Mouse (Mus musculus): ENCODE results near the gene Dkk3. TPM values are rescaled to one million over a fixed set of nuclear protein-coding genes. Genes with fewer than 3 reads are reported as not detected.
"Not testable (repeated sequence)": the region's sequence is repeated elsewhere in the genome, so short reads cannot be mapped to it uniquely, and the experiment has no call there.

Dkk3 gene
- total RNA-seq, 1 experiment from 2014 or later, result 12.6 TPM

DNA sequence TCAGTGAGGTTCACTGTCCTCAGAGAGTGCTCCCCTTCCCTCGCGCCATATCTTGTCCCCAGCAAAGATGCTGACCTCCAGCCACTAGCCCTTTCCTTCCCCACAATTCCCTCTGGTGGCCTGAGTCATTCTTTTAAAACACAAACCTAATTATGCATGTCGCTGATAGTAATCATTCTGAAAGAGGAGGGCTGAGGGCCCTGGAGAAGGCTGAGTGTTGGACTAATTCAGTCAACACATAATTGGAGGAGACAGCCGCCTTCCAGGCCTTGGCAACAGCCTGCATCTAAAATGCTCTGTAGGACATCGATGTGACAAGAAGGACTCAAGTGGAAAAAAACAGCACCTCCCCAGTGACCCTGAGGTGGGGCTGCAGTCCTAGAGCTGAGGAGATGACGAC lies 29.0 kb downstream of the Dkk3 start:
- DNase-seq, result no peak

DNA sequence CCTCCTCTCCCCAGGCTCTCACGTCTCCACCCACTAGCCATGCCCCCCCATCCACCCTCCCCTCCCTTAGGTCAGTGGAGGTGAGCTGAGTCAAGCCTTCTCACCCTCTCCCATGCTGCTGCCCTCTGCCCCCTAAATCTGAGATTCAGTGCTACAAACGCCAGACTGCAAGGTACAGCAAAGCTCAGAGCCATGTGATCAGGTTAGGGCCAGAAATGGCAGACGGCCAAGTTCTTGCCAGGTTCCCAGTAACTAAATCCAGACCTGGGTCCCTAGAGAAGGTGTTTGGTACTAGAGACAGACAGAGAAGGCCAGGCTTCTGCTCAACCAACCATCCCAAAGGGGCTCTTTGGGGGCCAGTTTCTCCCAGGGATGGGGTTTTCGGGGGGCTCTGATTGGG lies 30.0 kb downstream of the Dkk3 start:
- DNase-seq, result peak; percentile 54

DNA sequence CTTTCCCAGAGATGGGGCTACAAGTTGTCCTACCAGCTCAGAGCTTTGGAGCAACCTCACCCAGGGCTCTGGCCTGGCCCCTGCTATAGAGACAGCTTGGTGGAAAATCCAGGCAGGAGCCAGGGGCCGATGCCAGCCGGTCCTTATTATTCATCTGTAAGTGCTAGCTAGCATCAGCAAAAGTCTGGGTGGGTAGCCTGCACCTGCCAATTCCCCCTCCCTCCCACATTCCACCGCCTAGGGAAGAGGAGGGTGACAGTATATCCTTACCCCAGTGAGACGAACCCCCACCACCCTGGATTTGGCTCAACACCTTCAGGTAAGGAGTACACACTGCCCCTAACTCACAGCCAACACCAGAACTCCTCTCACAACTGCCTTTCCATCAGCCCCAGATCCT lies 30.9 kb downstream of the Dkk3 start:
- no peak for DNase-seq

DNA sequence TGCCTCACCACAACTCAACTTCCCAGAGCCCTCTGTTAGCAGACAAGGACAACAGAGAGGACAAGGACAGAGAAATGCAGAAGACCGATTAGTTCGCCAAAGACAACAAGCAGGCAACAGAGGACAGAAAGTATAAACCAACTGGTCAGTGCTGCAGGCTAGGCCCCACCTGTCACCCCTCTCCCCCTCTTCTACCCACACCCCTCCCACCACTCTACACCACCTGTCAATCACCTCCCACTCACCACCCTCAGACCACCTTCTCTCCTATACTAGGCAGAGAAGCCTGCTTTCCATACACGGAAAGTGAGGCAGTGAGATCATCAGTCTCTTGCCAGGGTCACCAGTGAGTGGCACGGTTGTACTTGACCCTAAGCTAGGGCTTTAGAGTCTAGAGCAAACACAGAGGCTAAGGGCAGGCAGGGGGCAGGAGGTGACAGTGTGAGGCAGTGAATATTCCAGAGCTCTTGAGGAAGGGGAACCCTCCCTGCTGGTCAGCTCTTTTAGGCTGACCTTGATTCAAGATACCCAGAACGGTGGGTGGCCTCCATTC lies 31.7 kb downstream of the Dkk3 start:
- DNase-seq, result no peak

DNA sequence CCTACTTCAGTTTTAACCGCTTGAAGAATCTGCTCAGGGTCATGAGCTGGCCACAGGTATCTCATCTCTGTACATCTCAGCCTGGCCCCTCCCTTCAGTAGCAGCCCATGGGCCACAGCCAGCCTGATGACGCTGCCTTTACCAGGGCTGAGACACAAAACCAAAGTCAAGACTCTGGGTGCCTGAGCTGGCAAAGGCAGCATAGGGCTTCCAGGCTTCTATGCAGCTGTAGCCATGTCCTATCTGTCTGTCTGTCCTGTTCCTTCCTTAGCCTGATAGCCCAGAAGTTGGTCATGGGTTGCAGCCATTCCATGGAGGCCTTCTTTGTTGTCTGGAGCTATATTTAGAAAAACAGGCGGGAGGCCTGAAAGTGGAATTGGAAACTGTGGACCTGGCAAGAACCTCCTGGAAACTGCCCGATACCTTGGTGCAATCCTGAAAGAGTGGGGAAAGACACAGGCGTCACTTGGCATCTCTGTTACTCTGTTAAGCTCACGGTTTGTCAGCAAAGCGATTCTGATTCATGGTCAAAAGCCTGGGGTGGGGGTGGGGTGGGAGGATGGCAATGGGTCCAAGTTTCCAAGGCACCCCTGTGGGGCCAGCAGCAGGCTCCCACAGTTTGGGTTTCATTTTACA lies 33.1 kb downstream of the Dkk3 start:
- DNase-seq, result no peak

DNA sequence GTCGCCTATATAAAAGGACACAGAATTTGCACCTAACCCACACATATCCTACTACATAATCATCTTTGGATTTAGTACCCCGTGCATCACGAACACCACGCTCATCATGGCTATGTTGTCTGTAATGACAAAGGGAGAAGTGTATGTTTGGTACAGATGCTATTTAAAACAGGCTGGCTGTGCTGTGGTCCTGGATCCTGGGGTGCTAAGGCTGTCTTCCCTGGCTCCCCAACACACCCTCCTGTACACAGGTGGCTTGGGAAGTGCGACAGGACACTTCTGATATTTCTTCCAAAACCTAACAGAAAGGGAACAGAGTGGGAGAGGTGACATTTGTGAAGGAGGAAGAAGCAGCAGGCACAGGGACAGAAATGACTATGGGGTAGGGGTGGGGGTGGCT lies 35.2 kb downstream of the Dkk3 start:
- DNase-seq, result no peak

DNA sequence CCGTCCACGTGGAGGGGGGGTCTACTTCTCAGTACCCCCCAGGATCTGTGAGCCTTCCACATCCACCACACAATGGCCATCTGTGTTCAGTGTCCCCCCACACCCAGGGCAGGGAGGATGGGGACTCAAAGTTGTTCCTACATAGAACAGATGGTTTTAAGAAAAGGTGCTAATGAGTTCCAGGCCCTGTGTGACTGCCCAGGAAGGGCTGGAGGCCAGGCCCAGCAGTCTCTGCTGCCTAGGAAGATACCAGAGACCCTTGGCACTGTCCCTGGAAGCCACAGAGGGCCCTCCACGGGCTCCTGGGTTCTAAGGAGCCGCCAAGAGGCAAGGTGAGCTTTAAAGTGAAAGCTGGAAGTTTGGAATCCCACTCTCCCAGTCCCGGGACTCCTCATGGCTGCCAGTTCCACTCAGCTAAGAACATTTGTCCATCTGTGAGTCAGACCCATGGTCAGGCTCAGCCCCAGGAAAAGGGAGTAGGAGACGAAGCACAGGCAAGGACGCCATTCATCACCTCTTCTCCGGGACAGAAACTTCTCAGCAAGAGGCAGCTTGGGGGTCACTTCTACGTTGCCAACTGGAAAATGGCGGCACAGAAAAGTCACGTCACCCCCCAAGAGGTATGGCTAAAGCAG lies 36.9 kb downstream of the Dkk3 start:
- no peak for DNase-seq

DNA sequence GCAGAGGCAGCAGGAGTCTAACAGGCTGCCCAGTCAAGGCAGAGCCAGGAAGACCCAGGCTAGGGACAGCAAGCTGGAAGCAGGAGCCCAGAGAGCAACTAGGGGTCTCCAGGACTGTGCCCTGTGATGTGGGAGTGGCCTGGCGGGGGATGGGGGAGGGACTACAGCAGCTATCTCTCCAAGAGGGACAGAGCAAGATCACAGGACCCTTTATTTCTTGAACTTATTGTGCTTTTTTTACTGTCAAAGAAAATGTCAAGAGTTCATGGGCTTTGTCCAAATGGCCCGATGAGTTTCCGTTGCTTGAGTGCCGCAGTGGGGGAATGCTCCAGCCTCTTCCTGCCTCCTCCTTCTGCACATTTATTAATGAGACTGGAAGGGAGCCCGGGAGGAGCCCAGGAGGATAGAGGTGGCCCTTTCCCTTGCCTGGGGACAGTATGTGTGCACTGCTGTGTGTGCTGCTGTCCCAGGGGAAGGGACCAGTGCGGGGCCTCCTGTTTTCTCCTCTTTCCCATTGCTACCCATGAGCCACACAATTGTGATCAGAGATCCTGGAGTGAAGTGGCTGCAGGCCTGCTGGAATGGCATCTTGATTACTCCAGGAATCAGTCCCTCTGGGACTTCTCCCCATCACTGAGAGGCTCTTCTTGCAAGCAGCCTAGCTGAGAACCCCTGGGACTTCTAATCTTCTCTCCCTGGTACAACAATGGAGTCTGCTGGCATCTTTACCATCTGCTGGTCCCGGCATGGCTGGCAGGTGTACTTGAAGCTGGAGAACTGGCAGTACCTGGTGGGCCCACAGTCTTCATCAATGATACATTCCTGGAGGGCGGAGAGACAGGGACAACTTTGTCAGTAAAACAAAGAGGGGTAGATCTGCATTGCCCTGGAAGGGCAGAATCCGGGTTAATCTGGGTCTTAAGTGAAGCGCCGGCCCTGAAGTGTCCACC lies 37.7 kb downstream of the Dkk3 start:
- DNase-seq, result no peak

DNA sequence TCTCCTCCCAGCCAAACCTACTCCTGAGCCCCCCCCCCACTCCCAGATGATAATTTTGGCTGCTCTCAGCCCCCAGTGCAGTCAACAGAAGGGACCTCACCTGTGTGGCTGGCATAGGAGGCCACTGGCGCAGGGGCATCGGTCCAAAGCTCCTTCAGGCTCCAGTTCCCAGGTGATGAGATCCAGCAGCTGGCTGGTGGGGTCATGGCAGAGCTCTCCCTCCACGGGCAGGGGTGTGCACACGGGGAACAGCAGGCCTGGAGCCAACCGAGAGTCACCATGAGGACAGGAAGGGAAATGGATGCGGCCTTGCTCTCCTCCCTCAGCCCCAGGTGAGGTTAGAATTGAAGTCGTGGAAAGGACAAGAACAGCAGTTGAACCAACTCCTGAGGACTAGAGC lies 39.6 kb downstream of the Dkk3 start:
- no peak for DNase-seq

DNA sequence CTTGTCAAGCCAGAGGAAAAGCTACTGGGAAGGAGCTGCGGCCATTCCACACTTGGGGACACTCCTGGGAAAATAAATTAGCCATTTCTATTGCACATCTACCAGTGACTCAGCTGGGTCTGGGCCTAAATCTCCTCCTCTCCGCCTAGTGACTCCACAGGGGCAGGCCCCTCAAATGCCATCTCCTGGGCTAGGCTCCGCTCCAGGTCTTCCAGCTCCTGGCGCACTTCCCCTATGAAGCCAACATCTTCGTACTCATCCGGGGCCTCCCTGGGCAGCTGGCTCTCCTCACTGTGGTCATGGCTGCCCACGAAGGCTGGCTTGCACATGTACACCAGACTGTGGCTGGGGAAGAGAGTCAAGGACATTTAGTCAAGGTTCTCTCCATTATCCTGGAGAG lies 40.8 kb downstream of the Dkk3 start:
- no peak for DNase-seq

DNA sequence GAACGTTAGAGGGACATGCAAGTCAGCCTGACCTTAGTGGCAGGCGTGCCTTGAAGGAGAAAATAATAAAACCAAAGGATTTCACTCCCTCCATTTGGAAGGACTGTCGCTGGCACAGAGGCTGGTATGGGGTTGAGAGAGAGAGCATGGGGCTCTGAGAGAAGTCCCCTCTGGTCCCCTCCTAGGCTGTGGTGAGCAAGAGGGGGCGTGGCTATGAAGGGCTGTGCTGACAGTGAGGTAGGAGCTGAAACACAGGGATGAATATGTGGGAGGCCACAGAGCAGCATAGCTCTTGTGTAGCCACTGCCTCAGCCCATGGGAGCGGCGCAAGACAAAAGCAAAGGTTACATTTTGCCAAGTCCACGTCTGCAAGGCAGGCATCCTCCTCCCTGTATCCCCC lies 41.4 kb downstream of the Dkk3 start:
- DNase-seq, result no peak

DNA sequence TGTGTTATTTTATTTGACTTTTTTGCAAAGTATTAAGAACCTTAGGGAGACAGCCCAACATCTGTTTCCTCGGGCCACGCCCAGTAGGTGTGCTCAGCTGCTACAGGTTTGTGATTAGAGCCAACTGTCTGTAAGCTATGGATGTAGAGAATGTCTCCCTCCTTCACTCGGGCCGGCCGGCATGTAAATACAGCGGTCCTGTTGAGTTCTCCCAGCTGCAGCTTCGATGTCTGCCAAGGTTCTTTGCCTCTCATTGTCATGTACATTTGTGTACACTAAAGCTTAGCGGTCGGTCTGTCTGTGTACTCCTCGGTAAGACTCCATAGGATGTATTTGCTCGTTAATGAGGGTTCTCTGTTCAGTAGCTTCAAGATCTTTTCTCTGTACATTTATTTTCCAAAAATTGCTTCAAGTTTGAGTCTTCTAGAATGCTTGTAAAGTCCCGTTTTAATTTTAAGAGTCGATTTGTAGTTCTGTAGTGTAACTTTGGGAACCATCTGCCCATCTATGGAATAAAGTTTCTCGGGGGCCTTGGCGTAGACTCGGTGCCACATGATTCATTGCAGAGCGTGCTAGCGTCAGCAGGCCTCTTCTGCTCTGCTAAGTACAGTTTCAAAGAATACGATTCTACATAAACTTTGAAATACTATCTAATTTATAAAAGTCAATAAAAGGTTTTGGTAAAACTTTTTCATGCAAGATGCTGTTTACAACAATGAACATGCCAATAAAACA lies 48.1 kb downstream of the Dkk3 start:
- DNase-seq, result no peak

DNA sequence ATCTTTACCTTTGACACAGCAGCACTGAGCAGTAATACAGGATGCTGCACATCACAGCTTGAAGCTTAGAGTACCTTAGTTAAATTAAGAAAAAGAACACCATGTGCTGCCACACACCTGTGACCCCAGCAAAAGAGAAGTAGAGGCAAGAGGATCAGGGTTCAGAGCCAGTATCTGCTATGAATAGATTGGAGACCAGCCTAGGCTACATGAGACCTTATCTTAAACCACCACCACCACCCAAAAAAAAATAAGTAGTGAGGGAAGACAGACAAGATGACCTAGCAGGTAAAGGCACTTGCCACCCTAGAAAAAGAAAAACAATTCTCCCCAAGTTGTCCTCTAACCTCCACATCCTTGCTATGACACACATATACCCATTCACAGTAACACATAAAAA lies 50.1 kb downstream of the Dkk3 start:
- no peak for DNase-seq

DNA sequence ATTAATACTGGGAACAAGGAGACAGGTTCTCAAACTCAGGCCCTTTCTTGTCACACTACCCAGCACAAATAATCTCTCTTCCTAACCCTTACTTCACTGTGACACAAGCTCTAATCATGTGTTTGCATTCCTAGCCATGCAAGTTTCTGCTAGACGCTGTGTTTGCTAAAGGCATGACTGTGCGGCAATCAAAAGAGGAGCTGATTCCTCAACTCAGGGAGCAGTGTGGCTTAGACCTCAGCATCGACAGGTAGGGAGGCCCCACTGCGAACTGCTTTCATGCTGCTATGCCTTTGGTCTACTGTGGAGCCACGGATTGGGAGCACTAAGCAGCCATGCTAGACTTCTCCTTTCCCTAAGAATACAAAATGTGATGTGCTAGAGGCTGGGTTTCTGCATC lies 55.0 kb downstream of the Dkk3 start:
- no peak for DNase-seq

DNA sequence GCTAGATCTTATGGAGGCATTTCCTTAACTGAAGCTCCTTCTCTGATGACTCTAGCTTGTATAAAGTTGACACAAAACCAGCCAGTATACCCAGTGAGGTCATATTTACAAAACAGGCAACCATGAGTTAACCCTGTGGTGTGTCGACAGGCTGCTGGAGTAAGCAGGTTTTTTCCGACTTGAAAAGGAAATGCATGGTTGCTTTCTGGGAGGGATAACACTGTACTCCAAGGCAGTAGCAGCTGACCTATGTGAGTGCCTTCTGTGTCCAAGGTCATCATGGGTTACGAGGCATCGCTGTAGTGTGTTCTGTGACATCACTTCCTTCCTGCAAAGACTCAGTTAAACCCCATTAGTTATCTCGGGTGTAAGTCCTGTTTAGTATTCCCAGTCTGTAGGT lies 55.9 kb downstream of the Dkk3 start:
- DNase-seq, result no peak

DNA sequence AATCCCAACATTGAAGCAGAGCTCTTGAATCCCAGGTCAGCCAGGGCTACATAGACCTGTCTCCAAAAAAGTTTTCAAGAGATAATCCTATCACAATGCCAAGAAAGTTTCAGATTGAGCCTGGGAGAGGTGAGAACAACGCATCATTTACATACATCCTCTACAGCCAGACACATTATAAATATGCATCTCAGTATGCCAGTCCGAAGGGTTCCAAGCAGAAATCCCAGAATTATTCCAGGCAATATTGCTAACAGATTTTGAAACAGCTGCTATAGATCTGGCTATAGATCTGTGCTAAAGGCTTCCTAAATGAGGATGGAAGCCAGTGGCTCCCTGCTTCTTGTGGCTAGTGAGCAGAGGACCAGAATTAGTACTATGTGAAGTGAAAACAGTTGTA lies 58.0 kb downstream of the Dkk3 start:
- no peak for DNase-seq

DNA sequence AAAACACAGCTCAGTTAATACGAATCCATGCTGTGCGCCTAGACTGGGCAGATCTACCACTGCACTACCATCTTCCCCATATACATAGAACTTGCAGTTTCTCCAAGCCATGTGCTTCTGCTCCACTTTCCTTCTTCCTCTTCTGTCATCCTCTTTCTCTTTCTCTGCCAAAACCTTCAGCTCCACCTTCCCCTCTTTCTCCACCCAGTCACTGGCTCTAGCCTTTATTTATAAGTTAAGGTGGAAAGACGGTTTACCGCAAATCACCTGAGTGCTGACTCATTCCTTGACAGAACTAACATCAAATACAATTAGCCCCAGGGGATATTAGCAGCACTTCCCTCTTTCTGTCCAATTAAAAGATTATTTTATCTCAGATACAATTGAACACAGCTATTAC lies 63.9 kb downstream of the Dkk3 start:
- not testable (repeated sequence) for DNase-seq

DNA sequence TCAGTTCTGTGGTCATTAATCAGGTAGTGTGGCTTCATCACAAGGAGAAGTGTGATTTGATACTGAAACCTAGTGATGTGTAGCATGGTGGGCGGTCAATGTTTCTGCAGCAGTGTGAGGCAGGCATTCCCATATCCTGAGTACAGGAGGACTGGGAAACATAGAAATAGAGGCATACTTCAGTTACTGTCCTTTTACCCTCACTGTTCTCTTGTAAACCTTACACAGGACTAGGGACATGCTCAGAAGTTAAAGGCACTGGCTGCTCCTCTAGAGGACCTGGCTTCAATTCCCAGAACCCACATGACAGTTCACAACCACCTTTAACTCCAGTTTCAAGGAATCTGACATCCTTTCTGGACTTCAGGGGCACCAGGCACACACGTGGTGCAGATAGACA lies 72.7 kb downstream of the Dkk3 start:
- DNase-seq, result no peak

DNA sequence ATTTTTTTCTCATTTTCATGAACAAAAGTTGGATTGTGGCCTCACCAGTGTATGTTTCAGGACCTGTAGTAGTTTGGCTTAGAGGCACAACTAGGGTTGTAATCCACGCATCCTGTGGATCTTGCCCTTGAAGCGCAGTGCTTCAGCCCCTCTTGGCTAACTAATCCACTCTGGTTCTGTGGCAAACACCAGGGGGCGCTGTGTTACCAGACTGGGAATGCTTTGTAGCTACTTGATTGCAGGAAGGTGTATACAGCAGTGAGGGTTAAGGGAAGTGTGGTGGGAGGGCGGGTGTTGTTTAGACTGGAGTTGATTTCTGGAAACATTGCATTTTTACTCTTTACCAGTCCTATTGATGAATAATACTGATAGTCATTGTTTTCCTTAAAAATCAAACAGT lies 73.8 kb downstream of the Dkk3 start:
- DNase-seq, result peak; percentile 91

DNA sequence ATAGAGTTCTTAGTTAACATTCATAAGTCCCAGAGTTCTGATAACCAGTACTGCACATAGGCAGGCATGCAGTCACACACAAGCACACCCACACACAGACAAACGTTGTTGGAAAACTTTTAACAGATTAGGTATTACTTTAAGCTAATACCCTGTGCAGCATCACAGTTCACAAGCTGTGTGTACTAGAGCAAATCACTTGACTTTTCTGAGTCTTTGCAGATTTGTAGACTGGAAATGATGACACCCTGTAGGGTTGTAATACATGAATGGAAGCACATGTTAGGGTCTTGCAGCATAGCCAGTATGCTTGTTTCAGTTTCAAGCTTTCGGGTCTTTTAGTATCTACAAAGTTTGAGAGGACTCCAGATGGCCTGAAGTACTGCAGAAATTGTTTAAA lies 74.6 kb downstream of the Dkk3 start:
- no peak for DNase-seq

DNA sequence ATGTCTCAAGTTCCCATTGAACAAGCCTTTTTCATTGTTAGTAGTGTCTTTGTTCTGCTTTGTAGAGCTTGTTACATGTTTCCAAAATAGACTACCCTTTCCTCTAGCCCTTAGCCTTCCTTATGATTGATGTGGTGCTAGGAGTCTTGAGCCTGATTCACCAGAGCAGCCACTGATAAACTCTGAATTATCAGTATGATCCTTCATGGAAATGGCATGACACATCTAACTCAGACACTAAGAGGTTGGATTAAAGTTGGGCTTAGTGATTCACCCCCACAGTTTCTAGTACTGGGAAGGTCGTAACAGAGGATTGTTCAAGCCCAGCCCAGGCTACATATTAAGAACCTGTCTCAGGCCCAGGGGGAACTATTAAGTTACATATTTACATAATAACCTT lies 76.2 kb downstream of the Dkk3 start:
- DNase-seq, result no peak

DNA sequence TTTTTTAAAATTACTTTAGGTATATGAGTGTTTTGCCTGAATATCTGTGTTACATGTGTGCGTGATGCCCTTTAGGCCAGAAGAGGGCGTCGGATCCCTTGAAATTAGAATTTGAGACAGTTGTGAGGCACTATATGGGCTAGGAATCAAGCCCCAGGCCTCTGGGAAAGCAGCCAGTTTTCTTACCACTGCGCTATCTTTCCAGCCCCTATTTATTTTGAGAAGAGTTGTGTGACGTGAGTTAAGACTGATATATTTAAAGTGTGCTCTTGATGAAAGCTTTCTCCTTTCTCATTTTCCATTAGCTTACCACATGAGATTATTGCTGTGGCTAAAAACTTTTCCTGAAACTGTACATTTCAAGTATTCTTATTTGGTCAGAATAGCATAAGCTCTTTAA lies 84.0 kb downstream of the Dkk3 start:
- no peak for DNase-seq
